Comparison of ENCODE assay signal across 8 mouse cellular contexts in the genomic region with DNA sequence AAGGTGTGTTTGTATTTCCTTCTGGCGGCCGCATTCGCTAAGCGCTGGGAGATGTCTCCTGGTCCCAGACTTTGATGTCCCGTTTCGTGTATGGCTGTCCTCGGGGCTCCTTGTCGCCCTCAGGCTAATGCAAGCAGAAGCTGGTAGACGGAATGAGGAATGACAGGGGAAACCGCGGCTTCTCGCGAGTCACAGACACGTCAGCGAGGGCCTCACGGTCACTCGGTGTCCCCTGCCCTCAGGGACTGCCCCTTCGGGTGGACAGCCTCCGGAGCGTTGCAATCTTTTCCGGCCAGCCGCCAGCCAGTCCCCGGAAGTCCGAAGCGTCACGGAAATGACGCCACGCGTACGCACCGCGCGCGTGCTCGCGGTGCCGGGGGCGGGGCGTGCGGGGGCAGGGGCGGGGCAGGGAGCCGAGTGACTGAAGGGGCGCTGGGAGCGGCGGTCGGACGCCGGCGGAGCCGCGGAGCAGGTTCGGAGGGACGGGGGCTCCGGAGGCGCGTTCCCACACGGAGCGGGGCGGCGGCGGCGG. TPM values are rescaled to one million over a fixed set of nuclear protein-coding genes. Genes with fewer than 3 reads are reported as not detected.
DNase-seq lines count a peak whose midpoint lies in the region; ATAC-seq and TF ChIP-seq lines count a peak whose summit lies in the region.

Gene Rabgef1, plus strand, starts transcription at position 376 of the 532 bp plus-strand sequence.

- DNase-seq in 3T3-L1 (ENCODE audit: low read depth, low spot score) = peak; percentile 93
- DNase-seq in embryonic facial prominence, embryonic 14.5 days (ENCODE audit: low spot score) = peak; percentile 92
- peak; percentile 97 for DNase-seq in heart, adult 2 months
- DNase-seq in kidney, adult 2 months = peak; percentile 97
- peak; percentile 93 for DNase-seq in limb, embryonic 11.5 days (ENCODE audit: low spot score)

- peak within 1 kb of the TSS; percentile 99 for H3K27ac ChIP-seq in bone marrow, adult 2 months (ENCODE audit: control insufficient read depth, insufficient read depth, low read depth, low read length, poor library complexity)
- H3K27ac ChIP-seq in embryonic facial prominence, embryonic 14.5 days (replicated peaks; ENCODE audit: low read depth, low read length) = peak within 1 kb of the TSS; percentile 75
- H3K27ac ChIP-seq in heart, adult 2 months = peak within 1 kb of the TSS; percentile 98
- H3K27ac ChIP-seq in kidney, adult 2 months (ENCODE audit: insufficient read depth, low read depth, low read length) = peak within 1 kb of the TSS; percentile 84
- peak within 1 kb of the TSS; percentile 77 for H3K27ac ChIP-seq in limb, embryonic 11.5 days (replicated peaks; ENCODE audit: low read depth, low read length)
- H3K27ac ChIP-seq in midbrain, embryonic 13.5 days = peak within 1 kb of the TSS; percentile 91
- H3K27ac ChIP-seq in small intestine, adult 2 months (ENCODE audit: insufficient read depth, low read depth, low read length) = peak within 1 kb of the TSS; percentile 88

- peak within 1 kb of the TSS; percentile 91 for H3K9ac ChIP-seq in embryonic facial prominence, embryonic 14.5 days (ENCODE audit: low read depth, low read length)
- H3K9ac ChIP-seq in heart, adult 2 months (ENCODE audit: low read depth, low read length) = peak within 1 kb of the TSS; percentile 88
- peak within 1 kb of the TSS; percentile 84 for H3K9ac ChIP-seq in limb, embryonic 11.5 days (ENCODE audit: low read length)
- H3K9ac ChIP-seq in midbrain, embryonic 13.5 days (replicated peaks) = peak within 1 kb of the TSS; percentile 89

- no peaks in the 10 kb centered on the region for H3K9me3 ChIP-seq in embryonic facial prominence, embryonic 14.5 days (ENCODE audit: control insufficient read depth, low read length)
- no peaks in the 10 kb centered on the region for H3K9me3 ChIP-seq in limb, embryonic 11.5 days (ENCODE audit: control insufficient read depth, low read length)
- H3K9me3 ChIP-seq in midbrain, embryonic 13.5 days = no peaks in the 10 kb centered on the region

- H3K79me2 ChIP-seq in heart, adult 2 months (replicated peaks; ENCODE audit: control insufficient read depth, insufficient read depth, low read length) = peaks cover 2% of the 10 kb centered on the region; the same call in 1 of the 2 replicates

- intact Hi-C loops in heart, adult 2 months (cut with DNase I) = loop anchor here (2.0 to 10.0 kb wide), 4 partner anchors 27 to 1147 kb away; partner anchors contain the start of genes Kctd7, Ran and Vkorc1l1

- peak; percentile 61; the same call in 1 of the 2 replicates for TF ChIP-seq EP300 in heart, adult 2 months (IDR thresholded peaks at IDR 0.05; ENCODE audit: insufficient read depth, low read depth, low read length)

- H3K4me1 ChIP-seq in bone marrow, adult 2 months (ENCODE audit: control insufficient read depth, insufficient read depth, low read length) = no peaks in the 10 kb centered on the region; the same call in none of the 2 replicates
- peaks cover 12% of the 10 kb centered on the region for H3K4me1 ChIP-seq in embryonic facial prominence, embryonic 14.5 days (ENCODE audit: control insufficient read depth, insufficient read depth, low read length)
- H3K4me1 ChIP-seq in heart, adult 2 months (ENCODE audit: control insufficient read depth, insufficient read depth, low read length) = peaks cover 7% of the 10 kb centered on the region
- H3K4me1 ChIP-seq in kidney, adult 2 months (ENCODE audit: control insufficient read depth, insufficient read depth, low read length) = peaks cover 12% of the 10 kb centered on the region
- peaks cover 7% of the 10 kb centered on the region for H3K4me1 ChIP-seq in limb, embryonic 11.5 days (ENCODE audit: control insufficient read depth, insufficient read depth, low read length)
- peaks cover 29% of the 10 kb centered on the region for H3K4me1 ChIP-seq in midbrain, embryonic 13.5 days (replicated peaks)
- H3K4me1 ChIP-seq in small intestine, adult 2 months (ENCODE audit: control insufficient read depth, insufficient read depth, insufficient read length, low read length) = peaks cover 10% of the 10 kb centered on the region; the same call in 1 of the 2 replicates

- 1% methylated on average over 62 of the region's 62 CpGs for WGBS in bone marrow, adult 2 months
- under 1% methylated on average over 29 of the region's 62 CpGs for WGBS in embryonic facial prominence, embryonic 14.5 days
- WGBS in heart, adult 2 months = under 1% methylated on average over 42 of the region's 62 CpGs
- under 1% methylated on average over 56 of the region's 62 CpGs for WGBS in kidney, adult 2 months
- under 1% methylated on average over 52 of the region's 62 CpGs for WGBS in limb, embryonic 11.5 days
- WGBS in midbrain, embryonic 13.5 days = under 1% methylated on average over 51 of the region's 62 CpGs
- under 1% methylated on average over 57 of the region's 62 CpGs for WGBS in small intestine, adult 2 months

- H3K4me2 ChIP-seq in embryonic facial prominence, embryonic 14.5 days (ENCODE audit: low read depth, low read length) = peak within 1 kb of the TSS; percentile 80
- peak within 1 kb of the TSS; percentile 63 for H3K4me2 ChIP-seq in limb, embryonic 11.5 days (ENCODE audit: low read depth, severe bottlenecking)
- peak within 1 kb of the TSS; percentile 86 for H3K4me2 ChIP-seq in midbrain, embryonic 13.5 days (replicated peaks)

- H3K36me3 ChIP-seq in embryonic facial prominence, embryonic 14.5 days (ENCODE audit: control insufficient read depth, insufficient read depth, low read length) = no peaks in the 10 kb centered on the region
- H3K36me3 ChIP-seq in heart, adult 2 months (ENCODE audit: control insufficient read depth, insufficient read depth, low read length) = peaks cover 3% of the 10 kb centered on the region
- H3K36me3 ChIP-seq in kidney, adult 2 months (ENCODE audit: control insufficient read depth, insufficient read depth, low read length) = no peaks in the 10 kb centered on the region
- H3K36me3 ChIP-seq in limb, embryonic 11.5 days (ENCODE audit: control insufficient read depth, insufficient read depth, low read length) = peaks cover 2% of the 10 kb centered on the region; the same call in 1 of the 2 replicates
- no peaks in the 10 kb centered on the region for H3K36me3 ChIP-seq in midbrain, embryonic 13.5 days
- H3K36me3 ChIP-seq in small intestine, adult 2 months (ENCODE audit: control insufficient read depth, insufficient read depth, low read length) = no peaks in the 10 kb centered on the region

- TF ChIP-seq POLR2A in bone marrow, adult 2 months (IDR thresholded peaks at IDR 0.05; ENCODE audit: borderline replicate concordance, control insufficient read depth, low read depth, low read length) = peak; percentile 94; the same call in 1 of the 2 replicates
- TF ChIP-seq POLR2A in heart, adult 2 months (IDR thresholded peaks at IDR 0.05; ENCODE audit: insufficient read depth, low read depth, low read length) = peak; percentile 98
- TF ChIP-seq POLR2A in kidney, adult 2 months (IDR thresholded peaks at IDR 0.05; ENCODE audit: low read depth, low read length) = peak; percentile 97
- TF ChIP-seq POLR2A in small intestine, adult 2 months (IDR thresholded peaks at IDR 0.05; ENCODE audit: low read depth, low read length) = peak; percentile 94

- peak within 1 kb of the TSS; percentile 90 for H3K4me3 ChIP-seq in bone marrow, adult 2 months (replicated peaks; ENCODE audit: control insufficient read depth, low read depth, low read length)
- H3K4me3 ChIP-seq in embryonic facial prominence, embryonic 14.5 days (ENCODE audit: low read depth, low read length) = peak within 1 kb of the TSS; percentile 87
- H3K4me3 ChIP-seq in heart, adult 2 months = peak within 1 kb of the TSS; percentile 92
- H3K4me3 ChIP-seq in kidney, adult 2 months (ENCODE audit: insufficient read depth, low read depth, low read length) = peak within 1 kb of the TSS; percentile 69
- H3K4me3 ChIP-seq in limb, embryonic 11.5 days (ENCODE audit: low read depth, low read length) = peak within 1 kb of the TSS; percentile 91
- peak within 1 kb of the TSS; percentile 87 for H3K4me3 ChIP-seq in midbrain, embryonic 13.5 days (replicated peaks)
- peak within 1 kb of the TSS; percentile 89 for H3K4me3 ChIP-seq in small intestine, adult 2 months (ENCODE audit: low read depth, low read length)

- no peak for TF ChIP-seq CTCF in bone marrow, adult 2 months (IDR thresholded peaks at IDR 0.05; ENCODE audit: control insufficient read depth, insufficient read depth, low read length)
- TF ChIP-seq CTCF in heart, adult 2 months (IDR thresholded peaks at IDR 0.05) = no peak
- TF ChIP-seq CTCF in kidney, adult 2 months (conservative IDR thresholded peaks at IDR 0.05; ENCODE audit: insufficient read depth, insufficient read length, low read depth, low read length) = no peak
- TF ChIP-seq CTCF in small intestine, adult 2 months (IDR thresholded peaks at IDR 0.05; ENCODE audit: extremely low read depth, insufficient read length, insufficient replicate concordance, low read depth, low read length) = no peak

- no peaks in the 10 kb centered on the region for H3K27me3 ChIP-seq in embryonic facial prominence, embryonic 14.5 days (replicated peaks; ENCODE audit: control insufficient read depth, insufficient read depth, low read length)
- H3K27me3 ChIP-seq in heart, adult 2 months (ENCODE audit: control insufficient read depth, insufficient read depth, low read length) = no peaks in the 10 kb centered on the region
- H3K27me3 ChIP-seq in kidney, adult 2 months (replicated peaks; ENCODE audit: control insufficient read depth, insufficient read depth, low read length) = no peaks in the 10 kb centered on the region
- no peaks in the 10 kb centered on the region for H3K27me3 ChIP-seq in limb, embryonic 11.5 days (ENCODE audit: control insufficient read depth, insufficient read depth, low read length)
- no peaks in the 10 kb centered on the region for H3K27me3 ChIP-seq in midbrain, embryonic 13.5 days
- no peaks in the 10 kb centered on the region for H3K27me3 ChIP-seq in small intestine, adult 2 months (ENCODE audit: control insufficient read depth, insufficient read depth, low read length)

- peak; percentile 95 for ATAC-seq in embryonic facial prominence, embryonic 14.5 days (ENCODE audit: low read depth)
- ATAC-seq in limb, embryonic 11.5 days (ENCODE audit: insufficient number of reproducible peaks, low FRiP score, low TSS enrichment, low read depth) = peak; percentile 91
- peak; percentile 96 for ATAC-seq in midbrain, embryonic 13.5 days

RNA-seq across cellular contexts. Expression of gene Rabgef1, which starts in this region (rescaled TPM):
- 16.9 and 36.5 TPM in 2 replicates for polyA plus RNA-seq in bone marrow, adult 2 months (2011; ENCODE audit: insufficient read depth, insufficient read length, low replicate concordance, missing spikeins)
- polyA plus RNA-seq in embryonic facial prominence, embryonic 14.5 days (2014; fragmentation: Nextera tagmentation; extraction: Ambion mirVana) = 22.5 and 24.4 TPM in 2 replicates
- total RNA-seq in heart, adult 2 months (2021) = 10 to 100 TPM; 19.6 to 25.5 TPM
- polyA plus RNA-seq in heart, adult 2 months (2012; rRNA removed) = 15.2 and 15.6 TPM in 2 replicates
- 18.4 and 20.9 TPM in 2 replicates for polyA plus RNA-seq in kidney, adult 2 months (2012; rRNA removed)
- 23.6 and 23.7 TPM in 2 replicates for polyA plus RNA-seq in limb, embryonic 11.5 days (2014; fragmentation: Nextera tagmentation; extraction: Ambion mirVana)
- 39.7 and 40.3 TPM in 2 replicates for polyA plus RNA-seq in midbrain, embryonic 13.5 days (2015; fragmentation: Nextera tagmentation; extraction: Ambion mirVana)
- polyA plus RNA-seq in small intestine, adult 2 months (2012; rRNA removed) = 7.6 and 11.5 TPM in 2 replicates

Comparison
In these comparisons a context has a peak if more than half of its experiments do, and no peak if none do; other contexts are left out.
1. Peak in every context shown above with its lines: DNase-seq, ATAC-seq, H3K4me3 ChIP-seq and H3K27ac ChIP-seq.